In the genomic region with DNA sequence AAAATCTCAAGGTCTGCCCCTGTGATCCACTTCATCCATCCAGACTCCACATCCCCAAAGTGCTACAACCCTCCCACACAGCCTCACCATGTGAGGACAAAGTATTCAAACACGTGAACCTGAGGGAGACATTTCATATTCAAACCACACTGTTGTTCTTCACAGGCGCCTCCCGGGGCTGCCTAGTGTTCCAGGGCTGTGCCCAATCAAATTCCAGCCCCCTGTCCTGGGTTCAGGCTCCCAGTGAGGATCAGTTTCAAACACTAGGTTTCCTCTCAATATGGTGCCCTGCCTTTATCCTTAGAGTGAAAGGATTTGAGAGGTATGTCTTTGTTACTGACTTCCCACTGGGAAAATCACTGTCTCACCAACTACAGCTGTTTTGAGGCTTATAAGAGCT, we compare ENCODE assay signal across 25 mouse cellular contexts. TPM values are rescaled to one million over a fixed set of nuclear protein-coding genes. Genes with fewer than 3 reads are reported as not detected.
DNase-seq lines count a peak whose midpoint lies in the region; ATAC-seq and TF ChIP-seq lines count a peak whose summit lies in the region.
"Had no signal": no experiment of that assay in that cellular context is flagged by ENCODE, and none has a peak within 500 bp of the region (broad histone marks: within the 10 kb centered on the region; RNA-seq: fewer than 3 reads in every experiment).

No protein-coding gene starts in this region.

- no peak for TF ChIP-seq POLR2A in myocyte (IDR thresholded peaks at IDR 0.05; ENCODE audit: insufficient read length, low read depth)

- H3K4me3 ChIP-seq in forebrain, embryonic 11.5 days (ENCODE audit: low read depth, low read length), result no peak overlapping the region
- H3K4me3 ChIP-seq in forebrain, postnatal 0 days (ENCODE audit: low read depth, low read length), result no peak overlapping the region
- no peak overlapping the region for H3K4me3 ChIP-seq in intestine, embryonic 16.5 days (ENCODE audit: low read length)
- H3K4me3 ChIP-seq in intestine, embryonic 15.5 days (replicated peaks), result no peak overlapping the region
- no peak overlapping the region for H3K4me3 ChIP-seq in myocyte
- H3K4me3 ChIP-seq: forebrain, embryonic 12.5 days; forebrain, embryonic 15.5 days; gastrocnemius, adult 2 months; heart, embryonic 10.5 days; hindbrain, embryonic 10.5 days; hindbrain, embryonic 13.5 days had no signal

- H3K4me2 ChIP-seq in forebrain, embryonic 11.5 days (ENCODE audit: low read depth, low read length, severe bottlenecking), result no peak overlapping the region
- no peak overlapping the region for H3K4me2 ChIP-seq in forebrain, postnatal 0 days (ENCODE audit: low read depth)
- no peak overlapping the region for H3K4me2 ChIP-seq in intestine, embryonic 16.5 days (ENCODE audit: low read depth, low read length)
- H3K4me2 ChIP-seq in intestine, embryonic 15.5 days (replicated peaks), result no peak overlapping the region
- H3K4me2 ChIP-seq in myocyte (ENCODE audit: low read depth), result peak overlapping the region; percentile 16
- H3K4me2 ChIP-seq: forebrain, embryonic 12.5 days; forebrain, embryonic 15.5 days; hindbrain, embryonic 13.5 days had no signal

- no peaks in the 10 kb centered on the region for H3K27me3 ChIP-seq in forebrain, embryonic 11.5 days (ENCODE audit: control insufficient read depth, insufficient read depth, low read length)
- no peaks in the 10 kb centered on the region for H3K27me3 ChIP-seq in forebrain, postnatal 0 days (ENCODE audit: insufficient read depth, low read length)
- H3K27me3 ChIP-seq in intestine, embryonic 16.5 days (replicated peaks; ENCODE audit: control insufficient read depth, insufficient read depth, low read length), result no peaks in the 10 kb centered on the region
- H3K27me3 ChIP-seq in intestine, embryonic 15.5 days (replicated peaks), result no peaks in the 10 kb centered on the region
- H3K27me3 ChIP-seq in myocyte (ENCODE audit: control insufficient read depth, insufficient read depth, insufficient read length), result no peaks in the 10 kb centered on the region
- H3K27me3 ChIP-seq: forebrain, embryonic 12.5 days; forebrain, embryonic 15.5 days; hindbrain, embryonic 13.5 days; Patski had no signal

- ATAC-seq in forebrain, embryonic 11.5 days (replicated peaks; ENCODE audit: low FRiP score), result no peak
- ATAC-seq in forebrain, postnatal 0 days, result no peak
- ATAC-seq in intestine, embryonic 16.5 days, result no peak
- no peak for ATAC-seq in intestine, embryonic 15.5 days
- ATAC-seq in frontal cortex, adult (ENCODE audit: low TSS enrichment), result no peak
- ATAC-seq: activated CD4-positive, CD25-positive, alpha-beta regulatory T cell, adult 4 months; forebrain, embryonic 15.5 days; hindbrain, embryonic 16.5 days; intestine, postnatal 0 days had no signal

- H3K9ac ChIP-seq in forebrain, embryonic 11.5 days (ENCODE audit: low read length), result no peak overlapping the region
- H3K9ac ChIP-seq in forebrain, postnatal 0 days, result no peak overlapping the region
- no peak overlapping the region for H3K9ac ChIP-seq in intestine, embryonic 16.5 days (ENCODE audit: low read depth, low read length)
- no peak overlapping the region for H3K9ac ChIP-seq in intestine, embryonic 15.5 days
- H3K9ac ChIP-seq: forebrain, embryonic 12.5 days; forebrain, embryonic 15.5 days; hindbrain, embryonic 13.5 days had no signal

- no peaks in the 10 kb centered on the region for H3K36me3 ChIP-seq in forebrain, embryonic 11.5 days (ENCODE audit: control insufficient read depth, insufficient read depth, low read length)
- no peaks in the 10 kb centered on the region for H3K36me3 ChIP-seq in forebrain, postnatal 0 days (ENCODE audit: insufficient read depth)
- H3K36me3 ChIP-seq in intestine, embryonic 16.5 days (ENCODE audit: control insufficient read depth, insufficient read depth, low read length), result no peaks in the 10 kb centered on the region
- no peaks in the 10 kb centered on the region for H3K36me3 ChIP-seq in intestine, embryonic 15.5 days
- H3K36me3 ChIP-seq in myocyte (ENCODE audit: control insufficient read depth, insufficient read depth), result no peaks in the 10 kb centered on the region
- H3K36me3 ChIP-seq: forebrain, embryonic 12.5 days; forebrain, embryonic 15.5 days; heart, embryonic 10.5 days; hindbrain, embryonic 10.5 days; hindbrain, embryonic 13.5 days had no signal

- H3K27ac ChIP-seq in forebrain, embryonic 11.5 days (ENCODE audit: low read depth, low read length), result no peak overlapping the region
- no peak overlapping the region for H3K27ac ChIP-seq in forebrain, postnatal 0 days (ENCODE audit: low read depth, low read length)
- H3K27ac ChIP-seq in intestine, embryonic 16.5 days (ENCODE audit: low read length), result 0 out of 2 replicates have a peak overlapping the region, but pooled peaks have one; percentile 41
- H3K27ac ChIP-seq in intestine, embryonic 15.5 days, result no peak overlapping the region
- H3K27ac ChIP-seq: forebrain, embryonic 12.5 days; forebrain, embryonic 15.5 days; gastrocnemius, adult 2 months; heart, embryonic 10.5 days; hindbrain, embryonic 10.5 days; hindbrain, embryonic 13.5 days had no signal

- 39% methylated on average over 3 of the region's 3 CpGs for WGBS in forebrain, embryonic 11.5 days
- 35% methylated on average over 3 of the region's 3 CpGs for WGBS in forebrain, postnatal 0 days
- 80% methylated on average over 3 of the region's 3 CpGs for WGBS in intestine, embryonic 16.5 days
- WGBS in intestine, embryonic 15.5 days, result 64% methylated on average over 3 of the region's 3 CpGs

- H3K4me1 ChIP-seq in forebrain, embryonic 11.5 days (replicated peaks; ENCODE audit: control insufficient read depth, insufficient read depth, low read length), result no peaks in the 10 kb centered on the region
- no peaks in the 10 kb centered on the region for H3K4me1 ChIP-seq in forebrain, postnatal 0 days (ENCODE audit: insufficient read depth)
- no peaks in the 10 kb centered on the region; the same call in 1 of the 2 replicates for H3K4me1 ChIP-seq in intestine, embryonic 16.5 days (ENCODE audit: control insufficient read depth, insufficient read depth, low read length)
- H3K4me1 ChIP-seq in intestine, embryonic 15.5 days (replicated peaks), result 0 out of 2 replicates have a peak, but pooled peaks cover 1% of the 10 kb centered on the region
- H3K4me1 ChIP-seq: forebrain, embryonic 12.5 days; forebrain, embryonic 15.5 days; heart, embryonic 10.5 days; hindbrain, embryonic 13.5 days had no signal

- H3K79me2 ChIP-seq in myocyte (ENCODE audit: control insufficient read depth, insufficient read depth), result no peaks in the 10 kb centered on the region

- H3K9me3 ChIP-seq in forebrain, embryonic 11.5 days (ENCODE audit: control insufficient read depth, low read length), result no peaks in the 10 kb centered on the region
- H3K9me3 ChIP-seq in forebrain, postnatal 0 days (ENCODE audit: low read length), result no peaks in the 10 kb centered on the region
- H3K9me3 ChIP-seq in intestine, embryonic 16.5 days (ENCODE audit: control insufficient read depth, low read length), result no peaks in the 10 kb centered on the region
- H3K9me3 ChIP-seq in intestine, embryonic 15.5 days, result no peaks in the 10 kb centered on the region
- H3K9me3 ChIP-seq: forebrain, embryonic 12.5 days; forebrain, embryonic 15.5 days; heart, embryonic 10.5 days; hindbrain, embryonic 10.5 days; hindbrain, embryonic 13.5 days had no signal

- no peak overlapping the region for H3ac ChIP-seq in myocyte (ENCODE audit: control insufficient read depth, insufficient read length)

- no peak for TF ChIP-seq CTCF in forebrain, postnatal 0 days (IDR thresholded peaks at IDR 0.05; ENCODE audit: low read depth)

- DNase-seq in forebrain, embryonic 11.5 days (ENCODE audit: low spot score), result peak; percentile 15
- DNase-seq in forebrain, postnatal 0 days, result no peak
- DNase-seq: adrenal gland, adult 8-10 months; adrenal gland, postnatal 25 days; cerebellum, adult 18-20 months; cerebellum, adult 9-10 months; cerebellum, postnatal 14 days; gastrocnemius, adult 2 months; gastrocnemius, postnatal 14 days; heart, adult 18-20 months; heart, postnatal 36 days; kidney, adult 2 months had no signal

TF ChIP-seq in myocyte, 11 proteins besides CTCF, POLR2A, EP300 and RAD21:
- no peak for TF ChIP-seq TCF12 (IDR thresholded peaks at IDR 0.05; ENCODE audit: insufficient read depth, poor library complexity, severe bottlenecking)
TF ChIP-seq in myocyte: peak in this region for 0.

RNA-seq across cellular contexts. Expression of a gene that starts 18.9 kb away (rescaled TPM):
- 12.4 and 12.7 TPM in 2 replicates for polyA plus RNA-seq in forebrain, embryonic 11.5 days (2014; fragmentation: Nextera tagmentation; extraction: Ambion mirVana)
- 8.2 and 12.7 TPM in 2 replicates for total RNA-seq in forebrain, postnatal 0 days (2014; rRNA removed)
- 6.9 and 9.9 TPM in 2 replicates for polyA plus RNA-seq in forebrain, postnatal 0 days (2015; fragmentation: Nextera tagmentation; extraction: Ambion mirVana)
- polyA plus RNA-seq in intestine, embryonic 16.5 days (2015; fragmentation: Nextera tagmentation; extraction: Ambion mirVana), result 16.0 and 16.9 TPM in 2 replicates
- 18.2 and 18.6 TPM in 2 replicates for polyA plus RNA-seq in intestine, embryonic 15.5 days (2015; fragmentation: Nextera tagmentation; extraction: Ambion mirVana)
- polyA plus RNA-seq in myocyte (2012; fragmentation: generic; extraction: Trizol), result 4.4 TPM
